Mouse (Mus musculus) bone marrow macrophage, adult 2 months (primary cell): ENCODE measurements at regions not wholly inside any gene's neighbourhood (a gene's known extent, or its start where the extent isn't known, plus 50 kb on each side); places are given as distances from the start of the nearest gene placed in this dataset.

ENCODE experiments used
- CTCF ChIP-seq: IDR thresholded peaks from 2 replicates; pipeline ENCODE4 v1.5.1; 2012; ENCODE audit warnings: low read depth, mild to moderate bottlenecking, low read length, moderate library complexity
- POLR2A ChIP-seq: IDR thresholded peaks from 2 replicates; pipeline ENCODE4 v1.6.1; 2012; ENCODE audit warnings: mild to moderate bottlenecking, low read depth, low read length, borderline replicate concordance

DNA sequence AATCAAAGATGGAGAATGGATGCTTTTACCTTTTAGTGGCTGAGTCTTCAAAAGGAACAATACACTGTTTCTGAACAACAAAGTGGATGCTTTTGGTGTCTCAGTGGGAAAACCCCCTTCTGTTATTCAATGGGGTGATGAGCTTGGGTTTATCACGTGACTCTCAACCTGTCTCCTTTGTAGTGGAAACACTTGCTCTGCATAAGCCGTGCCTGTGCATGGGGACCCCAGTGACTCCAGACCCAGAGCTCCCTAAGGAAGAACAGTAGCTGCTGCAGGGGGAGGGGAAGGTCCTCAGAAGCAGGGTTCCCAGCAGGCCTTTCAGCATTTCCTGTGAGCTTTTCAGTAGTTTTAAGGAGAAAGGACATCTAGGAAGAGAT, 83.9 kb upstream of the Ankrd50 start:
- TF ChIP-seq POLR2A (no peak), CTCF (no peak)
